Mouse (Mus musculus): Measurements from ENCODE around the gene Gm45785.
"Not testable (repeated sequence)": the region's sequence is repeated elsewhere in the genome, so short reads cannot be mapped to it uniquely, and the experiment has no call there.

The Gm45785 gene

DNA sequence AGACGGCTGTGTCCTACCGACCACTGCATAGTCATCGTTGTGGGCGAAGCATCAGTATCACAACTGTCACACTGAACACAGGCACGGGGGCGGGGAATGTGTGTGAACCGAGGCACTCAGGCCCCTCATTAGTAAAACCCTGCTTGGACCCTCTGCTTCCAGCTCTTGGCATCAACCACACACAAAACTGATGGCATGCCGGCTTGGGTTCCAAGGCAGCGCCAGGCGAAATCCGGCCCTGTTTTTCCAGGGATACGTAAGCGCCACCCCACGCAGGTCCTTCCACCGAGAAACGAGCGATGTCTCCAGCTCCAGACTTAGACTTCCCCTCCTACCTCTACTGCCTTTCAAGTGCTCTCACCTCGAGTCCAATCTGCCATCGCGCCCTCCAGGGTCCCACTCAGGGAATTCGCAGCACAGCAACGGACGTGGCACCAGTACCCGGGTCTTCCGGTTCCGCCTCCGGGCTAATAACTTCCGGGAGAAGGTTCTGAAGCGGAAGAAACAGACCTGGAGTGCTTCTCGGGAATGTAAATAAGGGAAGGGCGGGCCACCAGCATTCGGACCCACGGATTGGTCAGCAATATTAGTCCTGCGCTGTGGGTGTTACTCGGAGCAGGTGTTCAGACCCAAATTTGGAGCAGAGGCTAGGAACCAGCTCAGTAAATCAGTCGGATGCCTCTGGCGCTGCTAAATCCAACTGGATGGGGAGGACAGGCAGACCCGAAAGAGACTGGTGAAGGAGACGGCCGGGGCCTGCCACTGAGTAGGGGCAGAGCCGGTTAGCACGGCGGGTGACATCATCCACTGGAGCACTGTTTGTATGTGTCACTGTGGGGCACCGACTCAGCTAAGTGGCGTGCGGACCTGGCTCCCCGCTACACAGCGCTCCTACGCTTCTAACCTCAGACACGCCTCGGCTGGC lies at the start of gene Gm45785:
Gene Gm45785 (minus strand): TSS at position 472 of the 925 bp plus-strand sequence.
- peak; percentile 87 for DNase-seq (ENCODE audit: low spot score)

DNA sequence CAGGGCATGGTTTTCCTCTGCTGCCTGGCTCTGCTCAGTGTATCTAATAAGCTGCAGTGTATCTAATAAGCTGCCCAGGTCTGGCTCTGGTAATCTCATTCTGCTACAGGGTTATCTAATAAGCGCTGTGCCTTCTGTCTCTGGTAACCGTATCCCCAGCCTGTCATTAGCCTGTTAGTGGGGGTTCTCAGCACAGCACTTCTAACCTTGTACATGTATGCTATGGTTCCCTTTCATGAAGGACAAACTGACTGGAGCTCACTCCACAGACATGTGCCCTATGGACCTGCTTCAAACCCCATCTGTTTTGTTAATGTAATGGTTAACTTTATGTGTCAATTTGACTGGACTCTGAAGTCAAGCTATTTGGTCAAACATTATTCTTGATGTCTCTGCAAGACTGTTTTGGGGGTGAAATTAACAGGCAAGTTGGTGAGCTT lies 49.5 kb upstream of the Gm45785 start:
- no peak for DNase-seq (ENCODE audit: low spot score)

DNA sequence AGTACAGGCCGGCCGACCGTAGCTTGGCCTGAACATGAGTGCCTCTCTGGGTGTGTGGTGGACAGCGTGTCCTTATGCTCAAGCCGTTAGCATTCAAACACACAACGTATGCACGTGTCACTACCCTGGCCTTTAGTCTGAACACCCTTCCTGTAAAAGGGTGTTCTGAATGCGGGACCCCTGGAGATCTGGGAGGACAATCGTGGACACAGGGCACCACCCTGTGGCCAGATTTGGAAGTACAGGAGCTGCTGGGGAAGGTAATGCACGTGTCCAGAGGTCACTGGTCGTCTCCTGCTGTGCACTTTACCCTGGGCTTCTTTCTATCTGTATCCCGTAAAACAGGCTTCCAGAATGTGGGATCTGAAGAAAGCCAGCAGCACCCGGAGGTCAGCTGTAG lies 47.1 kb upstream of the Gm45785 start:
- peak; percentile 77 for DNase-seq (ENCODE audit: low spot score)

DNA sequence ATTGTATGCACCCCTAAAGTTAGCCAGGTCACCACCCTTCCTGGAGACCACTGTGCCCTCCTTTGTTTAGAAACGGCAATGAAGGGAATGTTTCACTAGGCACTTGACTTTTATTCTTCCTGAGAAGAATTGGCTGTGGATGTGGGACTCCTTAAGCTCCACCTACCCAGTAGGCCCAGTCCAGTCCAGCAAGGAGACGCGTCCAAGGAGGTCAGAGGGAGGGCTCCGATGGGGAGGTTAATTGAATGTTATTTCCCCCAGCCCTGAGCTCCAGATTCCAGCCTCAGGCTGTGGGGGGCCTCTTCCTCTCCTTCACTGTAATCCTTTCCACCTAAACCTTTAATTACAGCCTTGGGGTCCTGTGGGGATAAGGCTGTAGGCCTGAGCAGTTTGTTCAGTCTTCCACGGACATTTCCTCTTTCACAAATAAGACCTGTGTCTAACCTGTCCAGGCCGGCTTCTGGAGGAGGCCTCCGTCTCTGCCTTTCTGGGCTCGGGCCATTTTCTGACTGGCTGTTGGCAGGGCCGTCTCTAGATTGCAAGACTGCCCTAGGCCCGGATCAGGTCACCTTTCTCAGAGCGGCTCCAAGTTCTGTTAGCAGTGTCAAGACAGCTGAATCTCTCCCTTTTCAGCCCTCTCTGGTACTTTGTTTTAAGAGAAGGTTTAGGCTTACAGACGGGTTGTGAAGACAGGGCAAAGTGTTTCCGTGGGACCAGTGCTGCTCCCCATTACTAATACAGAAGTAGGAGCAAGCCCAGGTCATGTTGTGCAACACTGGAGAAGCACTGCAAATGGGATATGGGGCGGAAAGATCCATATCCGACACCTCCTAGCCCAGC lies 46.1 kb upstream of the Gm45785 start:
- DNase-seq (ENCODE audit: low spot score), result no peak

DNA sequence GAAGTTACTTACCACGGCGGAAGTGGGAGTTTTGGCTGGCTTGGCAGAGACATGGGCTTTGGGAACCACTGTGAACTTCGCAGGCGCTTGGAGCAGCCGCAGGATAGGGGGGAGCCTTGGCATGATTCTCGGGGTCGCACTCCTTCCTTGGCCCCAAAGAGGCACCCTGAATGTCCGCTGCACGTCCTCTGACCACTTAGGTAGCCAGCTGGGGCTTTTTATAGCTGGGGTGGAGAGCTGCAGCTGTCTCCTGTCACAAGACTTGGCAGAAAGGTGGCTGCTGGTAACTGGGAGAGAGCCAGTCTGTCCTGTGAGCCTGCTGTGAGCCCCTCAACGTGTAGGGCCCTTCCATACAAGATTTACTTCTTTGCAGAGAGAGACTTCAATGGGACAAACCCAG lies 44.1 kb upstream of the Gm45785 start, which contains the start of gene Cox8b:
Gene Cox8b (minus strand): TSS at position 227 of the 400 bp plus-strand sequence.
- DNase-seq (ENCODE audit: low spot score), result no peak

DNA sequence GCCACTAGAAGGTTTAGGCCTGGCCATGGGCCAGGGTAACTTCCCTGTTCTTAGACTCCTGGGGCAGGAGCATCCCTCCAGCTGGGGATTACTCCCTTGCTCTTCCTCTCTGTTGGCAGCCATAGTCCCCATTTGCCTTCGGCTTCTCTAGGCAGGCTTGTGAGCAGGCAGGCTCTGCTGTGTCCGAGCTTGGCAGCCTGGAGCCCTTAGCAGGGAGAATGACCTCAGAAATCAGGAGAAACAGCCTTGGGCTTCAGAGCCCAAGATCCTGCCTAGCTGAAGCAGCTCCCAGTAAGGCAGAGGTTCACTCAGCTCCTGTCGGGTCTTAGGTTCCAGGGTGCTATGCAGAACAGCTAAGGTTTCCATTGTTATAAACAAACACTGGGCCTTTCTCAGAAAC lies 43.0 kb upstream of the Gm45785 start:
- no peak for DNase-seq (ENCODE audit: low spot score)

DNA sequence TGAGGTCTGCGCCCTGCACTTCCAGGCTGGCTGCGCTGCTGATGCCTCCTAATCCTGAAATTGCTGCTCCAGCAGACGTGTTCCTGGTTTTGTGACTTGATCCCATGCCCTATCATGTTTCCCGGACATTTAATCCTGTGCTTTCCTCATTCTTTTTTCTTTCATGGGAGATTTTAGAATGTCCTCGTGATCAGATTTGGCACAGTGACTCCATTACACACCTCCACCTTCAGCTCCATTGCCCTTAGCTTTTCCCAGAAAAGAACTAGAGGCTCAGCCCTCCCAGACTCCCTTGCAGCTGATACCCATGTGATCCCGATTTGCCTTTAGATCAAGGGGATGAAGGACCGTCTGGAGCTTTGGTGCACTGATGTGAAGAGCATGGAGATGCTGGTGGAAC lies 41.7 kb upstream of the Gm45785 start:
- DNase-seq (ENCODE audit: low spot score), result no peak

DNA sequence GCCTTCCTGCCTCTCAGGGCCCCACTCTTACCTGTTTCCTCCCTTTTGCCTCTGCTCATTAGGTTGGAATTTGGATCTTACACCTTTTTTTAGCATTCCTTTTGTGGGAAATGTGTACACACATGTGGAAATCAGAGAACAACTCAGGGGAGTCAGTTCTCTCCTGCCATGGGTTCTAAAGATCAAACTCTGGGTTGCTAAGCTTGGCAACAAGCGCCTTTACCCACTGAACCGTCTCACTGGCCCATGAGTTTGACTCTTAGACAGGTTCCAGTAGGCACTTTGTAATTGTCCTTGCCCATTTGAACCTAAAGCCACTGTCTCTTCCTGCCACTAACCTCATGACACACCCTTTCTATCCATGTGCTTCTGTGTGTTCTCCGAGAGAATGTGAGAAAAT lies 38.5 kb upstream of the Gm45785 start:
- DNase-seq (ENCODE audit: low spot score), result no peak

DNA sequence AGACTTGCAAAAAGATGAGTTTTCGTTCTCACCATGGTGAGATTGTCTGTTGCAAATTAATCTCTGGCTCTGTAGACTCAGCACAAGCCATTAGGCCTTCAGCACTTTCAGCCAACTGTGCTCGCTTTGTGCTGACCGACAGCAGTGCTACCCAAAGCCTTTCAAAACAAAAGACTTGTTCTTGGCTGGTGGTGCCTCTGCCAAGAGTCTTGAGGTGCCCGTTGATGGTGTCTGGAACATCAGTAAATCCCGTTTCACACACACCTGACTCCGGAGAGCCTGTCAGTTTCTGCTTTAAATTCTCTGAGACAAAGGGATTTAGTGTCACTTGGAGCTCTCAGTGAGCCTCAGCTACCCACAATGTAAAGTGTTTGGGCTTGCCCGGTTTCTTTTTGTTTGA lies 37.9 kb upstream of the Gm45785 start:
- DNase-seq (ENCODE audit: low spot score), result no peak

DNA sequence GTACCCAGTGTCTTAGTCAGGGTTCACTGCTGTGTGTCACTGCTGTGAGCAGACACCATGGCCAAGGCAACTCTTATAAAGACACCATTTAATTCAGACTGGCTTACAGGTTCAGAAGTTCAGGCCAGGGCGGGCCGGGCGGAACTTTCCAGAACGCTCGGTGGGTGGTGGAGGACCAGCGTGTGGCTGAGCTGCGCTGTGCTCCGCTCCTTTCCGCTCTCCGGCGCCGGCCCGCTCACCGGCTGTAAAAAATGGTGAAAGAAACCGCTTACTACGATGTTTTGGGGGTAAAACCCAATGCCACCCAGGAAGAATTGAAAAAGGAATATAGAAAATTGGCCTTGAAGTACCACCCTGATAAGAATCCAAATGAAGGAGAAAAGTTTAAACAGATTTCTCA lies 34.5 kb upstream of the Gm45785 start:
- DNase-seq (ENCODE audit: low spot score), result not testable (repeated sequence)

DNA sequence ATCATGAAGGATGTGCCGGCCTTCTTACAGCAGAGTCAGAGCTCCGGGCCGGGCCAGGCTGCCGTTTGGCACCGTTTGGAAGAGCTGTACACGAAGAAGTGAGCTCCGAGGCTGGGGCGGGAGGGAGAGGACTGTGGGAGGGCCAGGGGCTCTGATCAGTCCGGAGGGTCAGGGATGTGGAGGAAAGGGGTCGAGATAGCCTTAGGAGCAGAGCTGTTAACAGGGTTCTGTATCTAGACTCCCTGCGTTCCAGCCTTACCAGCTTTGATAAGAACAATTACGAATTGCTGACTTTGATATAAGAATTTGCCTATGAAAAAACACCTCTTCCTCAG lies 26.3 kb upstream of the Gm45785 start:
- DNase-seq (ENCODE audit: low spot score), result no peak

DNA sequence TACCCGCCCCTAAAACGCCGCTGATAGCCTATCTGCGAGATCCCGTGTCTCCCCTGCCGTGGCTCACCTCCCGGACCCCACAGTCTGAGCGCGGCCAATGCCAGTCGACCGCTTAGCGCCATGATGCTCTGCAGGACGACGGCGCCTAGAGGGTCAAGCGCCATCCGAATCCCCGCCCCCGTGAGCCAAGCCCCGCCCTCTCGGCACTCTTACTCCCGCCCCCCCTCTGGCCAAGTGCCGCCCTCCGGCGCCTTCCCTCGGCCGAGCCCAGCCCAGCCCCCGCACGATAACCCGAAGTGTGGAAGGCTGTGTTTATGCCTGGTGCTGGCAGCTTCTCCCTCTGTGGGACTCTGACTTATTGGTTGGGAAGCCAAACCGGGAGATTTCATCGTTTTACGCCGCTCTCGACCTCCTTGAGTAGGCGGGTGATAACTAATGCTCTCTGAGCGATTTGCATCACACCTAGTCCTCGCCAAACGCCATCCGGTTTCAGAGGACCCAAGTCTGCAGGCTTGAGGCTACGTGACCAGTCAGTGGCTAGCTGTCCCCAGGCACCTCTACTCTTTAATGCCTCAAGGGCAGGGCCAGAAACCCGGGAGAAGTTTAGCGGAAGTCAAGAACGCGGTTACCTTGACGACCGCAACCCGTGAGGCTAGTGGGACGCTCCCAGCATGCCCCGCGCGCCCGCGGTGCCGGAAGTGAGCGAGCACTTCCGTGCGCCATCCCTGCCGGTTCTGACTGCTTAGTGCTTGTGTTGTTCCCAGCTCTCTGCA lies 25.8 kb upstream of the Gm45785 start, which contains the start of the genes Psmd13 and Sirt3:
Gene Psmd13 (plus strand): TSS at position 273 of the 773 bp plus-strand sequence.
Gene Sirt3 (minus strand): TSS at position 614 of the 773 bp plus-strand sequence.
- peak; percentile 95 for DNase-seq (ENCODE audit: low spot score)

DNA sequence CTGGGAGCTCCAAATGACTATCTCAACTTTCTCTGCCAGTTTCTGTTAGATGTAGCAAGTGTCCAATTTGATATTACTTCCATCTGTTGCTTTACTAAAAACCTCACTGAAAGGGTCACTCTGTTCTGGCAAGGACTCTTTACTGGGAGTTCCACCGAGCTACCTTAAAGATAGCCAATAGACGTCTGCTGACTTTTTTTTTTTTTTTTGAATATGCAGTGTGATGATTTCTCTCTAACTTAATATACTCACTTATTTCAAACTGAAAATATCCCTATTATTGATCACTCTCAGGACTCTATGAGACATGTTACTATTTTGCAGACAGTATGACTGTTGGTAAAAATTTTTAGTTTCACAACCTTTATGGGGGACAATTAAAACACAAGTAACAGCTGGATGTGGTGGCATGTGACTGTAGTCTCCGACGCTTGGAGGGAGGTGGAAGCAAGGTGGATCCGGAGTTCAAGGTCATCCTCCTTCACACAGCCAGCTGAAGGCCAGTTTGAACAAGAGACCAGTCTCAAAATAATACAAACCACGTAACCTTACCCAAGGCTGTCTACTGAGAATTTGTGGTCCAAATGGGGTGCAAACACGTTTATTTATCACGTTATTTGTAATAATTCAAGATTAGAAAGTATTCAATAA lies 24.9 kb upstream of the Gm45785 start:
- DNase-seq (ENCODE audit: low spot score), result no peak

DNA sequence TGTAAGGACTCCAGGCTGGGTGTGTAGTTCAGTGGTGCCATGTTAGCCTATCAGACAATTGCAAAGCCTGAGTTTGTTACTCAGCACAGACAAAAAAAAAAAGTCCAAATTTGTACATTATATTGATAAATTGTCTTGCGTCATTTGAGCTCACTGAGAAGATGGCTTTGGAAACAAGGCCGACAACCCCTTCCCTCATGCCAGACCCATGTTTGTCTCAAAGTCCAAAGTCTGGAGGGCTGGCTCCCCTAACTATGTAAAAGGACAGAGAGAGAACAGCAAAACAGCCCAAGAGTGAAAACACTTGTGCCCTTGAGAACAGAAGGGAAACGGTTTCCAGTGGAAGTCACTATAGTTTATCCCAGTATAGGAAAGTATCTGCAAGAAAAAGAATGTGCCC lies 24.3 kb upstream of the Gm45785 start:
- DNase-seq (ENCODE audit: low spot score), result no peak

DNA sequence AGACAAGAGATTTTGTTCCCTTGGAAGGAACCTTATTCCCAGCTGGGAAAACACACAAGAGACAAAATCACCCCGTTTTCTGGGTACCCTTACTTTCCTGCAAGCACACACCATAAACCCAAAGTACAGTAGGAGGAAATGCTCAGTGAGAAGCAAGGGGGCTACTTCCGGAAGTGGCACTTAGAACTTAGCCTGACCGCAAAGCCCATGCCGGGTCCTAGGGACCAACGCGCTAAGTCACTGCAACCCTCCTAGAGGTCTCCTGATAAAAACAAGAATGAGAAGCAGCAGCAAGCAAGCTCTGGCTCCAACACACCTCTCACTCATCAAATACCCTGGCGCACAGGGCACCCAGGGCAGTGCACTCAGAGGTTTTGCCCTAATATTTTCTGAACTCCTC lies 23.2 kb upstream of the Gm45785 start:
- DNase-seq (ENCODE audit: low spot score), result no peak

DNA sequence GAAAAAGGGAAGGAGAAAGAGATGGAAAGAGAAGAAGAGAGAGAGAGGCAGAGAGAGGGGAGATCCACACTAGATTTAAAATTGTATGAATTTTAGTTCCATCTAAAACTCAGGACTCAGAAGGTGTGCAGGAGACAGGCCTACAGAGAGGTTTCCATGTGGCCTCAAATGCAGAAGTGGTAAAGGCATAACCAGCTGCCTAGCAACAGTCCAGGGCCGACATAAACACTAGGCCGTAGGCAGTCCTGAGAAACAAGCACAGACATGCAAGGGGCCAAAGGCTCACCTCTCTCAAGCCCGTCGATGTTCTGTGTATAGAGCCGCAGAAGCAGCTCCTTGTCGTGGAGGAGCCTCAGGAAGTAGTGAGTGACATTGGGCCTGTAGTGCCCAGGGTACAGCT lies 21.2 kb upstream of the Gm45785 start:
- no peak for DNase-seq (ENCODE audit: low spot score)

DNA sequence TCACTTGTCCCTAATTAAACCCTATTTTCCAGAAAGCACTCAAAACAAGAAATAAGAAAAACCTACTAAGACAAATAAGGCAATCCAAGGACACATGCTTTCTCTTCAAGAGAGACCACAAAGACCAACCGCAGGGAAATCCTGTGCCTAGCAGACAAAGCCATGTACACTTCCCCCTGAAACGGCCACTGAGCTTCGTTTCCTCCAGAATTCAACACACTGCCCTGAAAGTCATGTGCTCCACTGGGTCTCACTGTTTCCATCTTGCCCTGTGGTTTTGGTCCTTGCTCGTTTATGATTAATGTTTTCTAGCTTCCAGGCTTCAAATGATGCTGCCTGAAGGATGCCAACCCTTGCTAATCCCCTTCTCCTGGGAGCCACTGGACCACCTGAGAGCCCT lies 18.1 kb upstream of the Gm45785 start:
- DNase-seq (ENCODE audit: low spot score), result no peak

DNA sequence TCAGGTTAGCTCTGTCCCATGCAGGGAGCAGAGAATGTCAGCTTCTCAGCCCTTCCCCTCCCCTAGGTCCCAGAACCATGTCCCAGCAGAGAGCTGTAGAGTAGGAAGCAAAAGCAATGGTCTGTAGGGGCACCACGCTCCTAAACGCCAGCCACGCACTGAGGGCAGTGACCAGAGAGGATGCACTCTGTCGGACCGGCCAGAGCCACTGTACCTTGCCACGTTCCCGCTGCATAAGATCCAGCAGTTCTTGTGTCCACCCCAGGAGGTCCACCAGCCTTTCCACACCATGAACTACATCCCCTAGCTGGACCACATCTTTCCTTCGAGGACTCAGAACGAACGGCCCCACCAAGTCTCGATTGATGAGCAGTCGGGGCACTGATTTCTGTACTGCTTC lies 8.6 kb upstream of the Gm45785 start:
- DNase-seq (ENCODE audit: low spot score), result no peak

DNA sequence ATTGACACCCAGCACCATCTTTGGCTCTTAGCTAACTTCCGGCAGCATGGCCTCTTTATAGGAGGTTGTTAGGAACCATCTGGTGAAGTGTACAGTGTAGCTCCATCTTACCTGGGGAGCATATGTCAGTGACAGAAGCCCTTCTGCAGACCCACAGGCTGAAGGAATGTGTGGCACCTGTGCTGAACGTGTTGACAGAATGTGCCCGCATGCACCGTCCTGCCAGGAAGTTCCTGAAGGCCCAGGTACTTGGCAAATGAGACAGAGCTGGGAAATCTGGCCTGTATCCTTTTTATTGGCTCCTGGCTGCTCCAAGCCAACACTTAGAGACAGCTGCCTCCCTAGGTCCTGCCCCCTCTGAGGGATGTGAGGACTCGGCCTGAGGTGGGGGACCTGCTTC lies 4.6 kb upstream of the Gm45785 start:
- no peak for DNase-seq (ENCODE audit: low spot score)

DNA sequence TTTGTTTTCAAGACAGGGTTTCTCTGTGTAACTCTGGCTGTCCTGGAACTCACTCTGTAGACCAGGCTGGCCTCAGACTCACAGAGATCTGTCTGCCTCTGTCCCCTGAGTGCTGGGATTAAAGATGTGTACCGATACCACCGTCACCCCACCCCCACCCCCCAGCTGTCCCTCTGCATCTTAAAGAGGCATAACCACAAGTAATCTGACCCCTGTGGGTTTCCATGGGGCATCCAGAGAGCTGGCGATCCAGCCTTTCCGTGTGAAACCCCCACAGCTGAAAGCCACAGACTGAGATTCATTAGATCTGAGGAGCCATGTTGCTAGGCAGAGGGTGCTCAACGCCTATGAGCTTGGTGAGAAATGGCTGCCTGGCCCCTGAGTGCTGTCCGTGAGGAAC lies 3.9 kb upstream of the Gm45785 start:
- no peak for DNase-seq (ENCODE audit: low spot score)

DNA sequence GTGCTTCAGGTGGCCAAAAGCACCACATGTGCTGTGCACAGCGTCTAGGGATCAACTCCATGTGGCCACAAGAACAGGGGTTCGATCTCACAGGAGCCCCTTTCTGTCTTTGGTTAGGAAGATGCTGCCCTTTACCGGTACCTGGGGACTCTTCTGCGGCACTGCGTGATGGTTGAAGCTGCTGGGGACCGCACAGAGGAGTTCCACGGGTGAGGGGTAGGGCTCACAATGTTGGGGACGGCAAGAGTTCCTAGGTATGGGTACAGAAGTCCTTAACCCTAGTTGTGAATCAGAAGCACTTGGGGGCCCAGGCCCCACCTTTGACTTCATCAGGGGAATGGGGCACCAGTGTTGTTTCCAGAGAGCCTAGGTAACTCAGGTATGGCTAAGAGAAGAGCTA lies 2.6 kb upstream of the Gm45785 start:
- no peak for DNase-seq (ENCODE audit: low spot score)
